Mouse (Mus musculus): ENCODE results near the gene Hoxd13. TPM values are rescaled to one million over a fixed set of nuclear protein-coding genes. Genes with fewer than 3 reads are reported as not detected.
A peak's percentile ranks its signal among the peaks of the same experiment; 100 is the strongest.

Gene Hoxd13
- total and polyA plus RNA-seq, 2 experiments from 2014 or later: not detected

- ATAC-seq (ENCODE audit: low FRiP score) (no peak), DNase-seq (ENCODE audit: low spot score) (no peak)
- 4% methylated on average over 18 of the region's 18 CpGs for WGBS
- Histone ChIP-seq H3K36me3 (ENCODE audit: insufficient read depth, low read length) (no peaks in the 10 kb centered on the region), H3K4me1 (ENCODE audit: insufficient read depth, low read length) (no peaks in the 10 kb centered on the region), H3K27me3 (ENCODE audit: insufficient read depth, low read length) (peaks cover 93% of the 10 kb centered on the region), H3K9ac (replicated peaks; ENCODE audit: low read length, poor library complexity, severe bottlenecking) (no peak overlapping the region), H3K27ac (ENCODE audit: low read depth, low read length) (no peak overlapping the region), H3K9me3 (ENCODE audit: low read length) (no peaks in the 10 kb centered on the region), H3K4me2 (ENCODE audit: low read depth, low read length, poor library complexity, severe bottlenecking) (no peak overlapping the region), H3K4me3 (ENCODE audit: low read depth, low read length) (no peak overlapping the region)
- TF ChIP-seq CTCF (IDR thresholded peaks at IDR 0.05): no peak
Observed at GRCm38 (mm10) chr2:74714156-74714789, 46.2 kb downstream of the Hoxd13 start.

- Histone ChIP-seq H3K4me1 (ENCODE audit: insufficient read depth, low read length) (no peaks in the 10 kb centered on the region), H3K4me2 (ENCODE audit: low read depth, low read length, poor library complexity, severe bottlenecking) (no peak overlapping the region), H3K27me3 (ENCODE audit: insufficient read depth, low read length) (peaks cover 93% of the 10 kb centered on the region)
Observed at GRCm38 (mm10) chr2:74714881-74715280, 46.8 kb downstream of the Hoxd13 start.

GRCm38 (mm10) chr2:74715504-74716241 lies 47.6 kb downstream of the Hoxd13 start:
- Histone ChIP-seq H3K36me3 (ENCODE audit: insufficient read depth, low read length) (no peaks in the 10 kb centered on the region), H3K4me1 (ENCODE audit: insufficient read depth, low read length) (no peaks in the 10 kb centered on the region), H3K9me3 (ENCODE audit: low read length) (no peaks in the 10 kb centered on the region), H3K27ac (ENCODE audit: low read depth, low read length) (no peak overlapping the region), H3K4me2 (ENCODE audit: low read depth, low read length, poor library complexity, severe bottlenecking) (peak overlapping the region; percentile 41), H3K9ac (replicated peaks; ENCODE audit: low read length, poor library complexity, severe bottlenecking) (no peak overlapping the region), H3K27me3 (ENCODE audit: insufficient read depth, low read length) (peaks cover 91% of the 10 kb centered on the region), H3K4me3 (ENCODE audit: low read depth, low read length) (peak overlapping the region; percentile 12; the same call in 1 of the 2 replicates)
- peak; percentile 85 for TF ChIP-seq CTCF (IDR thresholded peaks at IDR 0.05)
- ATAC-seq (ENCODE audit: low FRiP score): 0 out of 2 replicates have a peak, but pooled peaks have one; percentile 27
- peak; percentile 92 for DNase-seq (ENCODE audit: low spot score)
- 2% methylated on average over 26 of the region's 26 CpGs for WGBS

More at GRCm38 (mm10) chr2:74714881-74715280, 46.8 kb downstream of the Hoxd13 start:
- whole genome bisulfite sequencing: 2% methylated on average over 14 of the region's 14 CpGs
- no peak for TF ChIP-seq CTCF (IDR thresholded peaks at IDR 0.05)
- no peak overlapping the region for H3K9ac ChIP-seq (replicated peaks; ENCODE audit: low read length, poor library complexity, severe bottlenecking)
- DNase-seq (ENCODE audit: low spot score) (no peak), ATAC-seq (ENCODE audit: low FRiP score) (no peak)
- H3K27ac ChIP-seq (ENCODE audit: low read depth, low read length): no peak overlapping the region
- H3K36me3 ChIP-seq (ENCODE audit: insufficient read depth, low read length): no peaks in the 10 kb centered on the region
- H3K4me3 ChIP-seq (ENCODE audit: low read depth, low read length): no peak overlapping the region
- H3K9me3 ChIP-seq (ENCODE audit: low read length): no peaks in the 10 kb centered on the region

- DNase-seq (ENCODE audit: low spot score): no peak
- Histone ChIP-seq H3K4me1 (ENCODE audit: insufficient read depth, low read length) (no peaks in the 10 kb centered on the region), H3K4me3 (ENCODE audit: low read depth, low read length) (no peak overlapping the region), H3K36me3 (ENCODE audit: insufficient read depth, low read length) (no peaks in the 10 kb centered on the region), H3K4me2 (ENCODE audit: low read depth, low read length, poor library complexity, severe bottlenecking) (no peak overlapping the region), H3K27ac (ENCODE audit: low read depth, low read length) (no peak overlapping the region), H3K9ac (replicated peaks; ENCODE audit: low read length, poor library complexity, severe bottlenecking) (no peak overlapping the region), H3K27me3 (ENCODE audit: insufficient read depth, low read length) (peaks cover 97% of the 10 kb centered on the region), H3K9me3 (ENCODE audit: low read length) (no peaks in the 10 kb centered on the region)
- WGBS: 8% methylated on average over 2 of the region's 2 CpGs
- no peak for ATAC-seq (ENCODE audit: low FRiP score)
- TF ChIP-seq CTCF (IDR thresholded peaks at IDR 0.05): no peak
Observed at GRCm38 (mm10) chr2:74720384-74720783, 52.3 kb downstream of the Hoxd13 start.

- Histone ChIP-seq H3K4me1 (ENCODE audit: insufficient read depth, low read length) (no peaks in the 10 kb centered on the region), H3K4me2 (ENCODE audit: low read depth, low read length, poor library complexity, severe bottlenecking) (no peak overlapping the region), H3K9ac (replicated peaks; ENCODE audit: low read length, poor library complexity, severe bottlenecking) (no peak overlapping the region), H3K27ac (ENCODE audit: low read depth, low read length) (no peak overlapping the region), H3K9me3 (ENCODE audit: low read length) (no peaks in the 10 kb centered on the region), H3K36me3 (ENCODE audit: insufficient read depth, low read length) (no peaks in the 10 kb centered on the region), H3K4me3 (ENCODE audit: low read depth, low read length) (no peak overlapping the region), H3K27me3 (ENCODE audit: insufficient read depth, low read length) (peaks cover 97% of the 10 kb centered on the region)
- 7% methylated on average over 5 of the region's 5 CpGs for whole genome bisulfite sequencing
- no peak for ATAC-seq (ENCODE audit: low FRiP score)
- no peak for DNase-seq (ENCODE audit: low spot score)
- no peak for TF ChIP-seq CTCF (IDR thresholded peaks at IDR 0.05)
Observed at GRCm38 (mm10) chr2:74720955-74721491, 52.9 kb downstream of the Hoxd13 start.

Small RNA genes lying within 50 kb of the gene (microRNA-seq; reads per million reads assigned to microRNA genes)
- gene Gm44463 (ENCODE audit: borderline number of aligned reads): not detected

Other genes starting within 250 kb of the Hoxd13 start
- 54.6 and 76.0 TPM in 2 replicates for gene Lnpk, start 88.9 kb upstream of the Hoxd13 start, total RNA-seq (2014; rRNA removed)
- gene Lnpk, start 88.9 kb upstream of the Hoxd13 start, polyA plus RNA-seq (2015; fragmentation: Nextera tagmentation; extraction: Ambion mirVana): 35.2 and 40.2 TPM in 2 replicates
- 4.2 and 6.4 TPM in 2 replicates for gene Evx2, start 8.8 kb upstream of the Hoxd13 start, total RNA-seq (2014; rRNA removed)
- 0.33 and 0.42 TPM in 2 replicates for gene Evx2, start 8.8 kb upstream of the Hoxd13 start, polyA plus RNA-seq (2015; fragmentation: Nextera tagmentation; extraction: Ambion mirVana)
- gene Hoxd12, start 6.7 kb downstream of the Hoxd13 start, total RNA-seq (2014; rRNA removed): not detected in 2 replicates
- gene Hoxd12, start 6.7 kb downstream of the Hoxd13 start, polyA plus RNA-seq (2015; fragmentation: Nextera tagmentation; extraction: Ambion mirVana): not detected in 2 replicates
- gene Hoxd11, start 11.2 kb downstream of the Hoxd13 start, total RNA-seq (2014; rRNA removed): not detected in 2 replicates
- not detected in 2 replicates for gene Hoxd11, start 11.2 kb downstream of the Hoxd13 start, polyA plus RNA-seq (2015; fragmentation: Nextera tagmentation; extraction: Ambion mirVana)
- 0.22 TPM in 1 of 2 replicates, not detected in the other for gene Hoxd10, start 23.6 kb downstream of the Hoxd13 start, total RNA-seq (2014; rRNA removed)
- gene Hoxd10, start 23.6 kb downstream of the Hoxd13 start, polyA plus RNA-seq (2015; fragmentation: Nextera tagmentation; extraction: Ambion mirVana): not detected in 2 replicates
- gene Hoxd9, start 29.4 kb downstream of the Hoxd13 start, total RNA-seq (2014; rRNA removed): not detected in 2 replicates
- not detected in 2 replicates for gene Hoxd9, start 29.4 kb downstream of the Hoxd13 start, polyA plus RNA-seq (2015; fragmentation: Nextera tagmentation; extraction: Ambion mirVana)
- 0.05 TPM in 1 of 2 replicates, not detected in the other for gene Hoxd8, start 36.3 kb downstream of the Hoxd13 start, total RNA-seq (2014; rRNA removed)
- gene Hoxd8, start 36.3 kb downstream of the Hoxd13 start, polyA plus RNA-seq (2015; fragmentation: Nextera tagmentation; extraction: Ambion mirVana): not detected in 2 replicates
- gene Hoxd3, start 43.6 kb downstream of the Hoxd13 start, total RNA-seq (2014; rRNA removed): 11.6 TPM in 1 of 2 replicates, not detected in the other
- not detected in 2 replicates for gene Hoxd3, start 43.6 kb downstream of the Hoxd13 start, polyA plus RNA-seq (2015; fragmentation: Nextera tagmentation; extraction: Ambion mirVana)
- 1.2 TPM in 1 of 2 replicates, not detected in the other for gene Hoxd4, start 43.6 kb downstream of the Hoxd13 start, total RNA-seq (2014; rRNA removed)
- gene Hoxd4, start 43.6 kb downstream of the Hoxd13 start, polyA plus RNA-seq (2015; fragmentation: Nextera tagmentation; extraction: Ambion mirVana): not detected in 2 replicates
- gene Gm28230, start 58.4 kb downstream of the Hoxd13 start, total RNA-seq (2014; rRNA removed): not detected in 2 replicates
- not detected in 2 replicates for gene Gm28230, start 58.4 kb downstream of the Hoxd13 start, polyA plus RNA-seq (2015; fragmentation: Nextera tagmentation; extraction: Ambion mirVana)
- not detected in 2 replicates for gene Hoxd1, start 94.7 kb downstream of the Hoxd13 start, total RNA-seq (2014; rRNA removed)
- not detected in 2 replicates for gene Hoxd1, start 94.7 kb downstream of the Hoxd13 start, polyA plus RNA-seq (2015; fragmentation: Nextera tagmentation; extraction: Ambion mirVana)
- gene Mtx2, start 157.5 kb downstream of the Hoxd13 start, total RNA-seq (2014; rRNA removed): 114 and 125 TPM in 2 replicates
- gene Mtx2, start 157.5 kb downstream of the Hoxd13 start, polyA plus RNA-seq (2015; fragmentation: Nextera tagmentation; extraction: Ambion mirVana): 146 and 151 TPM in 2 replicates